Mouse (Mus musculus) embryonic facial prominence, embryonic 14.5 days (tissue): ENCODE measurements at regions not wholly inside any gene's neighbourhood (a gene's known extent, or its start where the extent isn't known, plus 50 kb on each side); places are given as distances from the start of the nearest gene placed in this dataset.
"Not testable (repeated sequence)": the region's sequence is repeated elsewhere in the genome, so short reads cannot be mapped to it uniquely, and the experiment has no call there.

Source experiments
- ATAC-seq: fragments of 200-750 bp; cut with Nextera tagmentation; 2 replicates; pipeline ENCODE4 v1.8.0; 2017; ENCODE audit warnings: low read depth, moderate number of reproducible peaks, moderate TSS enrichment
- DNase-seq: peaks from one replicate; pipeline ENCODE4 v3.0.0-alpha.2; 2015; ENCODE audit warnings: low spot score
- H3K27ac ChIP-seq: fragments of 300-500 bp; sonication (generic); replicated peaks from 2 replicates; pipeline ENCODE4 v1.5.1; 2014; ENCODE audit warnings: low read depth, mild to moderate bottlenecking, low read length, moderate library complexity
- H3K27me3 ChIP-seq: fragments of 300-500 bp; sonication (generic); replicated peaks from 2 replicates; pipeline ENCODE4 v1.6.1; 2014; ENCODE audit warnings: low read length; ENCODE audit not compliant: control insufficient read depth, insufficient read depth
- H3K36me3 ChIP-seq: fragments of 300-500 bp; sonication (generic); 2 replicates; pipeline ENCODE4 v1.6.1; 2014; ENCODE audit warnings: low read length, mixed read lengths; ENCODE audit not compliant: control insufficient read depth, insufficient read depth
- H3K4me1 ChIP-seq: fragments of 300-500 bp; sonication (generic); 2 replicates; pipeline ENCODE4 v1.6.1; 2014; ENCODE audit warnings: antibody characterized with exemption, low read length; ENCODE audit not compliant: control insufficient read depth, insufficient read depth
- H3K4me2 ChIP-seq: fragments of 300-500 bp; sonication (generic); 2 replicates; pipeline ENCODE4 v1.6.1; 2014; ENCODE audit warnings: low read depth, mild to moderate bottlenecking, low read length, moderate library complexity, mixed read lengths
- H3K4me3 ChIP-seq: fragments of 300-500 bp; sonication (generic); 2 replicates; pipeline ENCODE4 v1.5.1; 2014; ENCODE audit warnings: low read depth, mild to moderate bottlenecking, low read length
- H3K9ac ChIP-seq: fragments of 300-500 bp; sonication (generic); 2 replicates; pipeline ENCODE4 v1.6.1; 2014; ENCODE audit warnings: low read depth, mild to moderate bottlenecking, low read length, moderate library complexity, mixed read lengths
- H3K9me3 ChIP-seq: fragments of 300-500 bp; sonication (generic); 2 replicates; pipeline ENCODE4 v1.6.1; 2016; ENCODE audit warnings: low read length; ENCODE audit not compliant: control insufficient read depth
- whole genome bisulfite sequencing: fragments of 180-500 bp; shearing (Covaris S2); extraction: QIAGEN DNeasy Blood & Tissue Kit; methylation state at CpG from one replicate; pipeline ENCODE4 v1.1.7; 2014; 5-methylcytosine and 5-hydroxymethylcytosine counted together

GRCm38 (mm10) chr14:33719651-33720050 is 130.6 kb downstream of the Ptpn20 start:
- Histone ChIP-seq H3K9me3 (no peaks in the 10 kb centered on the region), H3K4me3 (no peak overlapping the region), H3K27ac (no peak overlapping the region), H3K36me3 (no peaks in the 10 kb centered on the region), H3K9ac (no peak overlapping the region), H3K4me1 (peaks cover 14% of the 10 kb centered on the region; the same call in 1 of the 2 replicates), H3K4me2 (no peak overlapping the region), H3K27me3 (no peaks in the 10 kb centered on the region)
- DNase-seq (no peak), ATAC-seq (no peak)
- WGBS: 76% methylated on average over 6 of the region's 6 CpGs

- 82% methylated on average over 5 of the region's 5 CpGs for WGBS
- H3K9ac ChIP-seq, H3K36me3 ChIP-seq, DNase-seq, H3K9me3 ChIP-seq, H3K4me1 ChIP-seq, H3K27ac ChIP-seq, H3K27me3 ChIP-seq, H3K4me2 ChIP-seq, H3K4me3 ChIP-seq, ATAC-seq: not testable (repeated sequence)
Observed at GRCm38 (mm10) chr14:33722379-33723145, 133.6 kb downstream of the Ptpn20 start.

GRCm38 (mm10) chr14:33726500-33726899 is 137.5 kb downstream of the Ptpn20 start:
- no peak overlapping the region for H3K4me2 ChIP-seq
- H3K9me3 ChIP-seq: no peaks in the 10 kb centered on the region
- no peak overlapping the region for H3K27ac ChIP-seq
- peaks cover 4% of the 10 kb centered on the region; the same call in 1 of the 2 replicates for H3K4me1 ChIP-seq
- 85% methylated on average over 10 of the region's 10 CpGs for WGBS
- no peaks in the 10 kb centered on the region for H3K27me3 ChIP-seq
- H3K36me3 ChIP-seq: no peaks in the 10 kb centered on the region
- no peak overlapping the region for H3K9ac ChIP-seq
- no peak overlapping the region for H3K4me3 ChIP-seq
- DNase-seq: no peak
- no peak for ATAC-seq

- ATAC-seq: no peak
- Histone ChIP-seq H3K4me2 (no peak overlapping the region), H3K27me3 (no peaks in the 10 kb centered on the region), H3K36me3 (no peaks in the 10 kb centered on the region), H3K9me3 (no peaks in the 10 kb centered on the region), H3K27ac (no peak overlapping the region), H3K9ac (no peak overlapping the region), H3K4me3 (no peak overlapping the region), H3K4me1 (peaks cover 4% of the 10 kb centered on the region; the same call in 1 of the 2 replicates)
- DNase-seq: no peak
- 66% methylated on average over 14 of the region's 14 CpGs for WGBS
Observed at GRCm38 (mm10) chr14:33729115-33729884, 140.3 kb downstream of the Ptpn20 start.

- H3K27me3 ChIP-seq: no peaks in the 10 kb centered on the region
- H3K4me1 ChIP-seq: peaks cover 5% of the 10 kb centered on the region
- no peak for DNase-seq
- no peaks in the 10 kb centered on the region for H3K9me3 ChIP-seq
- no peak overlapping the region for H3K27ac ChIP-seq
- no peak overlapping the region for H3K9ac ChIP-seq
- H3K36me3 ChIP-seq: no peaks in the 10 kb centered on the region
- no peak for ATAC-seq
- no peak overlapping the region for H3K4me3 ChIP-seq
- WGBS: 46% methylated on average over 5 of the region's 5 CpGs
- no peak overlapping the region for H3K4me2 ChIP-seq
Observed at GRCm38 (mm10) chr14:33732698-33733097, 143.7 kb downstream of the Ptpn20 start.

- no peak overlapping the region for H3K4me3 ChIP-seq
- ATAC-seq: no peak
- no peaks in the 10 kb centered on the region for H3K9me3 ChIP-seq
- H3K27me3 ChIP-seq: no peaks in the 10 kb centered on the region
- no peak overlapping the region for H3K9ac ChIP-seq
- H3K27ac ChIP-seq: no peak overlapping the region
- no peak for DNase-seq
- H3K36me3 ChIP-seq: no peaks in the 10 kb centered on the region
- whole genome bisulfite sequencing: 67% methylated on average over 5 of the region's 5 CpGs
- H3K4me2 ChIP-seq: no peak overlapping the region
- peaks cover 5% of the 10 kb centered on the region for H3K4me1 ChIP-seq
Observed at GRCm38 (mm10) chr14:33734446-33735043, 145.5 kb downstream of the Ptpn20 start.

GRCm38 (mm10) chr14:33735653-33736052 is 146.6 kb downstream of the Ptpn20 start:
- H3K9me3 ChIP-seq: no peaks in the 10 kb centered on the region
- H3K9ac ChIP-seq: no peak overlapping the region
- WGBS: 84% methylated on average over 3 of the region's 3 CpGs
- no peaks in the 10 kb centered on the region for H3K27me3 ChIP-seq
- no peak overlapping the region for H3K4me3 ChIP-seq
- peaks cover 4% of the 10 kb centered on the region for H3K4me1 ChIP-seq
- H3K4me2 ChIP-seq: no peak overlapping the region
- ATAC-seq: no peak
- no peak overlapping the region for H3K27ac ChIP-seq
- no peak for DNase-seq
- no peaks in the 10 kb centered on the region for H3K36me3 ChIP-seq

- 58% methylated on average over 4 of the region's 4 CpGs for WGBS
- peaks cover 7% of the 10 kb centered on the region; the same call in 1 of the 2 replicates for H3K4me1 ChIP-seq
- DNase-seq (no peak), ATAC-seq (no peak)
- H3K4me2 ChIP-seq: no peak overlapping the region
- no peak overlapping the region for H3K4me3 ChIP-seq
- H3K36me3 ChIP-seq: no peaks in the 10 kb centered on the region
- no peaks in the 10 kb centered on the region for H3K27me3 ChIP-seq
- H3K9me3 ChIP-seq: no peaks in the 10 kb centered on the region
- no peak overlapping the region for H3K9ac ChIP-seq
- H3K27ac ChIP-seq: no peak overlapping the region
Observed at GRCm38 (mm10) chr14:33746181-33746580, 157.2 kb downstream of the Ptpn20 start.
